Mouse (Mus musculus): ENCODE results near the gene Atp1b3. TPM values are rescaled to one million over a fixed set of nuclear protein-coding genes. Genes with fewer than 3 reads are reported as not detected.
"Not testable (repeated sequence)": the region's sequence is repeated elsewhere in the genome, so short reads cannot be mapped to it uniquely, and the experiment has no call there.

Atp1b3 gene
- total RNA-seq, 2 experiments from 2014 or later: 28.9 to 32.8 TPM

- no peak for DNase-seq (ENCODE audit: low spot score)
Observed at GRCm38 (mm10) chr9:96365271-96365872, 1.1 kb upstream of the Atp1b3 start.

DNA sequence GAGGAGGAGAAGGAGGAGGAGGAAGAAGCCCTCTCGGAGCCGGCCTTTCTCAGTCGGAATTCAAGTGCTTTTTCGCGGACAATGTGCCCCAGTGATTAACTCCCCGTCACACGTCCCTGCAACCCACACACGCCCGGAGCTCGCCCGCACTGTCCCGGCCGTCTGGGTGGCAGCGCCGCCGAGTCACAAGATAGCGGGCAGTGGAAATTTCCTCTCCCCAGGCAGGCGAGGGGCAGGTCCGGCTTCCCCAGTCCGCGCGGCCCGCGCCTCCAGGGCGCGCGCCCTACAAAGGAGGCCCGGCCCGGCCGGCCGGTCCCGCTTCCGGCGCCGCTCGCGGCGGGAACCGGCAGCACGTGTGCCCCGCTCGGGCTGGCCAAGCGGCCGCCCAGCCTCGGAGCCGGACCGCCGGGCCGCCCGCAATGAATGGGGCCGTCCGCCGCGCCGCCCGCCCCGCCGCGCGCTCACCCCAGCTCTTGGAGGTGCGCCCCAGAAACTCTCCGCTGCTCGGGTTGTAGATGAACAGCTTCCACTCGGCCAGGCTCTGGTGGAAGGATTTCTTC is 581 bp downstream of the Atp1b3 start:
- peak; percentile 75 for DNase-seq (ENCODE audit: low spot score)

- no peak for DNase-seq (ENCODE audit: low spot score)
Observed at GRCm38 (mm10) chr9:96360056-96360455, 4.2 kb downstream of the Atp1b3 start.

GRCm38 (mm10) chr9:96353799-96354198 is 10.4 kb downstream of the Atp1b3 start:
- DNase-seq (ENCODE audit: low spot score): no peak

DNA sequence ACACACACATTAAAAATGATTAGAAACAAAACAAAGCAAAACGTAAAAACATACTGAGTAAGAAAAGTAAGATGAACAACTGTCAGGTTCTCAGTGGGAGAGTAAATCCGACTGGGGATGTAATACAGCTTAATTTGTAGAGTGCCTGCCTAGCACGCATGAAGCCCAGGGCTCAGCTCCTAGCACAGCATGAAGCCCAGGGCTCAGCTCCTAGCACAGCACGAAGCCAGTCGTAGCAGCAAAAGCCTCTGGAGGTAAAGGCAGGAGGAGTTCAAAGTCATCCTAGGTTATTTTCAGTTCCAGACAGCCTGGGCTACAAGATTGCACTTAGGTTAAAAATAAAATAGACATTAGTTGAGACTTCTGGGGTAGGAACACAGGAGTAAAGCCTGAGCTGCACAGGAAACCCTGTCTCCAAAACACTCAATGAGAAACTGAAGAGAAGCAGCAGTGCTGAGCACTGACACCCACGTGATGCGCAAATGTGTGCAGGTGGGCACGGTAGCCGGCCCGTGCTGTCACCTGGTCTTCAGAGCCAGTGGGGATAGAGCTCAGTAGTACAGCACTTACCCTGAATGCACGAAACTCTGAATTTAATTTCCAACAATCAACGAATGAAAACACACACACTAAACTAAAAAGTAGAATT is 11.0 kb downstream of the Atp1b3 start:
- DNase-seq (ENCODE audit: low spot score): no peak

DNA sequence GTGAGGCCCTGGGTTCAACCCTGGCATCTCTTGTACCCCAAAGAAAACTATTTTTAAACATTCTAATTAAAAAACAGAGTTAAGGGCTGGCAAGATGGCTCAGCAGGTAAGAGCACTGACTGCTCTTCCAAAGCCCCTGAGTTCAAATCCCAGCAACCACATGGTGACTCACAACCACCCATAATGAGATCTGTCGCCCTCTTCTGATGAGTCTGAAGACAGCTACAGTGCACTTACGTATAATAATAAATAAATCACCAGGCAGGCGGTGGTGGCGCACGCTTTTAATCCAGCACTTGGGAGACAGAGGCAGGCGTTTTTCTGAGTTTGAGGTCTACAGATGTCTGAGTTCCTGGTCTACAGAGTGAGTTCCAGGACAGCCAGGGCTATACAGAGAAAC is 12.5 kb downstream of the Atp1b3 start:
- not testable (repeated sequence) for DNase-seq (ENCODE audit: low spot score)

DNA sequence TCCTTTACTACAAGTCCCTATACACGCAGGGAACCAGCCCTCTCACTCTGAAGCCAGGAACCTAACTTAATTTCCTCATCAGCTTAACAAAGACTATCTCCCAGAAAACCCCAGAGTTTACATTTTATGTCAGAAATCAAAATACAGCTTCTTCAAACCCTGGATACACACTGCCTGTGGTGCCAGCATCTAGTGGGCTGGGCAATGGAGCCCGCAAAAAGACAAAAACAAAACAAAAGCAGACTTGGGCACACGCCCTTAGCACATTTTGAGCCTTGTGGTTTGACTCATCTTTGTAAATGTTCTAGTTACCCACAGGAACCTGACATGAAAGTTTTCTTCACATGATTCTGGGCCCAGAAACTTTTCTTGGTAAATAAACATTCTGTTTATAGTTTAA is 13.8 kb downstream of the Atp1b3 start:
- no peak for DNase-seq (ENCODE audit: low spot score)

DNA sequence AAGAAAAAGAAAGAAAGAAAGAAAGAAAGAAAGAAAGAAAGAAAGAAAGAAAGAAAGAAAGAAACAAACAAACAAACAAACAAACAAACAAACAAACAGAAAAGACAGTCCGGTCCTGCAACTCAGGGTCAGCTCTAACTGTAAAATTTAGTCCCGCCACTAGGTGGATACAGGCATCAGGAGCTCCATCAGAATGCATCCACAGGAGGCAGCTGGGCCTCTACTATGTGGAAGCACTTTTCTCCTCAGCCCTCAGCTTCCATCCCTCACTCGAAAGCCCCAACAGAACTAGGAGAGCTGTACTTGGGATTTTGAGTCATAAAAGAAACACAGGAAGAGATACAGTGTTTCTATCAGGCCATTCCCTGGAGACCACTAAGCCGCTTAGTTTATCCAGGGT is 14.2 kb downstream of the Atp1b3 start:
- DNase-seq (ENCODE audit: low spot score): peak; percentile 82

- no peak for DNase-seq (ENCODE audit: low spot score)
Observed at GRCm38 (mm10) chr9:96348885-96349284, 15.4 kb downstream of the Atp1b3 start.

GRCm38 (mm10) chr9:96345750-96346149 is 18.5 kb downstream of the Atp1b3 start:
- DNase-seq (ENCODE audit: low spot score): no peak

DNA sequence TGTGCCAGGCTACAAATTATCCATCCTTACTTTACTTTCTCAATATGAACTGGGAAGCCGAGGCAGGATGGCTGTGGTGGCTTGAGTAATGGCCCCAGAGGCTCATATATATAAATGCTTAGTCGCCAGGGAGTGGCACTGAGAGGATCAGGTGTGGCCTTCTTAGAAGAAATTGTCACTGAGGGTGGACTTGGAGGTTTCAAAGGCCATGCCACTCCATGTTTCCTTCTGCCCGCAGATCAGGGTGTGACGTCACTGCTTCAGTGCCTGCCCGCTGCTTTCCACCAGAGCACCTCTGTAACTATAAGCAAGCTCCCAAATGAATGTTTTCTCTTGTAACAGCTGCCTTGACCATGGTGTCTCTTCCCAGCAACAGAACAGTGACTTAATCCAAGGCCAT is 33.1 kb downstream of the Atp1b3 start:
- no peak for DNase-seq (ENCODE audit: low spot score)

DNA sequence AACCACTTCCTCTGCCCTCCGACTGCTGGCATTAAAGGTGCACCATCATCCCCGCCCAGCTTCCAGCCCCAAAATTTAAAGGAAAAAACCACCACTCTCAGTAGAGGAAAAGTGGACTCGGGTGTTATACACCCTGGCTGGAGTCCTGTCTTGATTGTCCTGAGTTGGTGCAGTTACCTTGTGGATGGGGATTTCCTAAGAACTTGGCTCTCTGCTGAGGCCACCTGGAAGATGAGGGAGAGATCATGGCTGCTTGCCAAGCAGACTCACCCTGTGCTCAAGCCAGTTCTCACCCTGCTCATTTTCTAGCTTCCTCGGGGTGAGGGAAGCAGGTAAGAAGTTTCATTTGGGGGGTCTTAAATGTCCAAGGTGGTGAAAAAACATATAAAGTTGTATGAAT is 36.0 kb downstream of the Atp1b3 start:
- no peak for DNase-seq (ENCODE audit: low spot score)

GRCm38 (mm10) chr9:96326496-96326923 is 37.7 kb downstream of the Atp1b3 start:
- DNase-seq (ENCODE audit: low spot score): peak; percentile 10

GRCm38 (mm10) chr9:96324502-96324901 is 39.7 kb downstream of the Atp1b3 start:
- no peak for DNase-seq (ENCODE audit: low spot score)

DNA sequence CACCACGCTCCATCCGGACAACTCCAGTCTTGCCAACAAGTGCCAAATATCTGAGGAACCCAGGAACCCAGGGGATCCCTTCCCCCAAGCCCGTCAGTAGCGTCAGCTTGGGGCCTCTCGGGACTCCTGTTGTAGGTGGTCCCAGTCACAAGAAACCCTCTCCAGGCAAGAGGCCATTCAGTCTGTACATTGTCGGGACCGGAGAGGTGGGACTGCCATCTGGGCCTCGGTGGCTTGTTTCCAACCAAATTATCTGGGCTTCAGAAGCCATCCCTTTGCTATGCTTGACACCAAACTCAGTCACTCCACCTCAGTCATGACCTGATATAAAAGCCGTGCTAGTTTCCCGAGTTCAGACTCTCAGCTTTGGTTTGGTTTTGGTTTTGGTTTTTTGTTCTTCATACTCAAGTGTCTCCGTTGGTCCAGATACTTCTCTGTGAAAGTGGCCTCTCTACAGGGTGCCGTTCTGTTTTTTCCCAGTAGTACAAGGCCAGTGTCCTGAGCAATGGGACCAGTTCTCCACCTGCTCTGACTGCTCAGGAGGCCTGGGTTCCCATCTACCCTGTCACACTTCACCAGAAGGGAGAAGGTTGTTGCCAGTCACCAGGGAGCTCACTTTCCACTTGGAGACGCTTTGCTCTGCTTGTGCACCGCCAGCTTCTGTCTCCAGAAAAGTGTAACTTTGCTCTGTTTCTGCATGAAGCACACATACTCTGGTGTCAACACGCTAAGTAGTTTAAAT is 41.7 kb downstream of the Atp1b3 start:
- no peak for DNase-seq (ENCODE audit: low spot score)

DNA sequence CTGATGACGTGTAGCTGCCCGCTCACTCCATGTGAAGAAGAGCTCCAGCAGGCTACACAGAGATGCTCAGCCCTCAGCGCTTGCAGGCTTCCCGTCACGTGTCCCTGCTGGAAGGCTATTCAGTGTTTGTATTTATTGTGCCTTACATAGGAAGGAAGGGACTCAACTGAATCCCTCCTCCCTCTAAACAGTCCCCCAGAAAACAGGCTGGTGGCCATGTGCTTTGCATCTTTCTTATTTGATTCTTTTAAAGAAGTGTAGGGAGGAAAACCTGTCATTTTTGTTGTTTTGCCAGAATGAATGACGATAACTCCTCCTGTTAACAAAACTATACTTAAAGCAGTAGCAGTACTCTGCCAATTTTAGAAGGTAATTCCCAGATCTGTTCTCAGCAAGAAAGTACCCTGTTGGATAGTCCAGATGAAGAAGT is 43.7 kb downstream of the Atp1b3 start:
- DNase-seq (ENCODE audit: low spot score): no peak

- DNase-seq (ENCODE audit: low spot score): no peak
Observed at GRCm38 (mm10) chr9:96319333-96319732, 44.9 kb downstream of the Atp1b3 start.

DNA sequence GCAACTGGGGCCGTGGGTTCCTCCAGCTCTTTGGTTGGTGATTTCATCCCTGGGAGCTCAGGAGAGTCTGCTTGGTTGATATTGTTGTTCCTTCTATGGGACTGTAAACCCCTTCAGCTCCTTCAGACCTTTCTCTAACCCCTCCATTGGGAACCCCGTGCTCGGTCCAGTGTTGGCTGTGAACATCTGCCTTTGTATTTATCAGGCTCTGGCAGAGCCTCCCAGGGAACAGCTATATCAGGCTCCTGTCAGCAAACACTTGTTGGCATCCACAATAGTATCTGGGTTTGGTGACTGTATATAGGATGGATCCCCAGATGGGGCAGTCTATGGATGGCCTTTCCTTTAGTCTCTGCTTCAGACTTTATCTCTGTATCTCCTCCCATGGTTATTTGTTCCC is 52.2 kb downstream of the Atp1b3 start:
- no peak for DNase-seq (ENCODE audit: low spot score)

GRCm38 (mm10) chr9:96308816-96309215 is 55.4 kb downstream of the Atp1b3 start:
- no peak for DNase-seq (ENCODE audit: low spot score)

DNA sequence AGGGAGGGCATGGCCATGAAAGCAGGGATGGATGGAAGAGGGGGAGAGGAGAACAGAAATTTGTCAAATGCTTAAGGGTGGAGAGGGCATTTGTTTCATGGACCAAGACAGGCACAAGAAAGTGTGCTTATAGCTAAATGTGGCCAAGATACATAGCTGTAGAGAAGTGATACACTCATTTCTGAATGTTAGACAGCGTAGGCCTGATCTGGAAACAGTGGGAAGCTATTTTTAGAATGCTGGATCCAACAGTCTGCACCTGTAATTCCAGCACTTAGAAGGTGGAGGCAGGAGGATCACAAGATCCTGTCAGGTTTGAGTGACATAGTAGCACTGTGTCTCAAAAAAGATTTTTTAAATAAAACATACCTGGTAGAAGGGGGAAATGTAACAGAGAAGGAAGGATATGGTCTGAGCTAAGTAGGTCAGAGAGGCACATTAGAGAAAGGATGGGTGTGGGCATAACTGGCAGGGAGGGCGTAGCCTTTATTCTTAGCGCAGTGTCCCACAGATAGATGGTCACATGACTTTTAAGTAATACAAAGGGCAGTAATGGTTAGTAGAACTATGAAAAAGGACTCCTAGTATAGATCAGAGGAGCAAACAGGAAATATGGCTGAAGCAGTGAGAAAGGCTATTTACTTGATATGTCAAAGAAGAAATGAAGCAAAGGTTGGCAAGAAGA is 64.8 kb downstream of the Atp1b3 start:
- no peak for DNase-seq (ENCODE audit: low spot score)

DNA sequence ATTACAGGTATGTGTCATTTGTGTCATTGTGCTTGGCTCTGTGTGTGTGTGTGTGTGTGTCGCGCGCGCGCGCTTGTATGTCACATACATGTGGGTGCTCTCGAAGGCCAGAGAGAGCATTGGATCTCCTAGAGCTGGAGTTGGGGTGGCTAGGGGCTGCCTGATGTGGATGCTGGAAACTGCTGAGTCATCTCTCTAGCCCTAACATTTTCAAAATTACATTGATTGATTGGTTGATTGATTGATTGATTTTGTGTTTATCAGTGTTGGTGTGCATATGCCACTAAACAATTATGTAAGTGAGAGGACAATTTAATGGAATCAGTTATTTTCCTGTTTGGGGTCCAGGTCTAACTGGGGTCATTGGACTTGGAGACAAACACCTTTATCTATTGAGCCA is 72.1 kb downstream of the Atp1b3 start:
- no peak for DNase-seq (ENCODE audit: low spot score)

DNA sequence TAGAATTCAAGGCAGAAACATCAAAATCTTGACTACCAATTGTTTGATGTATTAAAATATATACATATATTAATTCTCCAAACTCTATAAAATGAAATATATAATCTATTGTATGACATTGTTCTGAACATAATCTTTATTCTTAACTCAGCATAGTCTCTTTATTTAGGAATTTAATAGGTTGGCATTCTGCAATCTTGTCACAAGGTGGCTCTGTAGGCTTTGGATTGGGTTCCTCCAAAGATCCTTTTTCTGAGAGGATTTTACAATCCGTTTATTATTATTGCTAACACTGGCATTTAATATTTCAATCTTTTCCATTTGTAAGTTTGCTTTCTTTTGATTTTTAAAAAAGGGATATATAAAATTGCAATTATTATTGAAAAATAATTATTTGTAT is 79.3 kb downstream of the Atp1b3 start:
- no peak for DNase-seq (ENCODE audit: low spot score)
